Mouse (Mus musculus) cerebellum, postnatal 10 days (tissue): ENCODE data around the gene Eva1b.

ENCODE experiments used
- DNase-seq, 2 experiments: peaks; one replicate each; pipeline ENCODE4 v3.0.0; 2021; ENCODE audit warnings: mixed read lengths in 2 of 2

Eva1b gene

GRCm38 (mm10) chr4:126120052-126120451 is 27.5 kb upstream of the Eva1b start:
- peak; percentile 87 to 88 for DNase-seq

- DNase-seq: peak; percentile 56 to 59
These were observed 27.0 kb upstream of the Eva1b start for GRCm38 (mm10) chr4:126120506-126120905.

GRCm38 (mm10) chr4:126123309-126124040 is 24.1 kb upstream of the Eva1b start:
- DNase-seq: peak; percentile 71 to 72

- peak in 1 of 2 experiments; percentile 39 for DNase-seq
These were observed 17.0 kb upstream of the Eva1b start for GRCm38 (mm10) chr4:126130502-126130901.

GRCm38 (mm10) chr4:126131290-126132121 is 16.0 kb upstream of the Eva1b start:
- peak; percentile 88 to 91 for DNase-seq

- no peak for DNase-seq
These were observed 14.8 kb upstream of the Eva1b start for GRCm38 (mm10) chr4:126132636-126133264.

GRCm38 (mm10) chr4:126134236-126134635 is 13.3 kb upstream of the Eva1b start:
- no peak for DNase-seq

GRCm38 (mm10) chr4:126134639-126135038 is 12.9 kb upstream of the Eva1b start:
- DNase-seq: peak in 1 of 2 experiments; percentile 34

- no peak for DNase-seq
These were observed 9.8 kb upstream of the Eva1b start for GRCm38 (mm10) chr4:126137773-126138172.

- DNase-seq: no peak
These were observed 6.5 kb upstream of the Eva1b start for GRCm38 (mm10) chr4:126141021-126141420.

GRCm38 (mm10) chr4:126145396-126145795 is 2.1 kb upstream of the Eva1b start:
- no peak for DNase-seq

- DNase-seq: no peak
These were observed 491 bp upstream of the Eva1b start for GRCm38 (mm10) chr4:126146974-126147532.

GRCm38 (mm10) chr4:126148161-126148961 is 817 bp downstream of the Eva1b start:
- peak in 1 of 2 experiments; percentile 28 for DNase-seq

GRCm38 (mm10) chr4:126149041-126149676 is 1.6 kb downstream of the Eva1b start:
- peak; percentile 38 to 44 for DNase-seq

GRCm38 (mm10) chr4:126149798-126150197 is 2.3 kb downstream of the Eva1b start:
- DNase-seq: no peak

GRCm38 (mm10) chr4:126150297-126150948 is 2.9 kb downstream of the Eva1b start:
- no peak for DNase-seq

- no peak for DNase-seq
These were observed 3.4 kb downstream of the Eva1b start for GRCm38 (mm10) chr4:126150949-126151320.

- no peak for DNase-seq
These were observed 4.3 kb downstream of the Eva1b start for GRCm38 (mm10) chr4:126151701-126152440.

GRCm38 (mm10) chr4:126152864-126153263 is 5.3 kb downstream of the Eva1b start:
- DNase-seq: no peak

- no peak for DNase-seq
These were observed 7.6 kb downstream of the Eva1b start for GRCm38 (mm10) chr4:126155183-126155582.
